Mouse (Mus musculus): ENCODE measurements around the gene Sfn.

DNA sequence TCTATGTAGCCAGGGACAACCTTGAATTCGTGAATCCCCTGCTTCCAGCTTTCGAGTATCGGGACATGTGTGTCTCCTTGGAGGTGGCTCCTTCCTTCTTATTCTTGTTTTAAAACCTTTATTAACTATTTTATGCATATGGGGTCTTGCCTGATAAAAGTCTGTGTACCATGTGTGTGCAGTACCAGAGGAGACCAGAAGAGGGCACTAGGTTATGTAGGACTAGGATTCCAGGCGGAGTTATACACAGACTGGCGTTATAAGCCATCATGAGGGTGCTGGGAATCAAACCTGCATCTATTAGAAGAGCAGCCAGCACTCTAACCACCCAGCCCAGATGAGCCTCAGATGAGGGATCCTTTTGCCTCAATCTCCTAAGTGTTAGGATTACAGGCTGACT, 9.8 kb upstream of the Sfn start:
- TF ChIP-seq CTCF (IDR thresholded peaks at IDR 0.05; ENCODE audit: low read depth), result peak; percentile 52
- no peak for TF ChIP-seq EP300 (optimal IDR thresholded peaks at IDR 0.05)

Data from stomach, postnatal 0 days (tissue).